Mouse (Mus musculus): ENCODE measurements at regions not wholly inside any gene's neighbourhood (a gene's known extent, or its start where the extent isn't known, plus 50 kb on each side); places are given as distances from the start of the nearest gene placed in this dataset.

- H3K4me3 ChIP-seq = no peak overlapping the region
- intact Hi-C loops (cut with DNase I) = no loop called here
- peak; percentile 46 for DNase-seq
- peak overlapping the region; percentile 71 for H3K27ac ChIP-seq
- no peak for TF ChIP-seq CTCF (IDR thresholded peaks at IDR 0.05)
Measured at GRCm38 (mm10) chr14:51309951-51310350, 51.6 kb upstream of the Gm7247 start.

GRCm38 (mm10) chr14:51310583-51310982 lies 51.0 kb upstream of the Gm7247 start:
- intact Hi-C loops (cut with DNase I) = no loop called here

More at GRCm38 (mm10) chr14:51310583-51310982, 51.0 kb upstream of the Gm7247 start:
- H3K27ac ChIP-seq = peak overlapping the region; percentile 71; the same call in 1 of the 2 replicates
- no peak overlapping the region for H3K4me3 ChIP-seq
- no peak for DNase-seq
- no peak for TF ChIP-seq CTCF (IDR thresholded peaks at IDR 0.05)
